In genomic region chr5:96255166-96255565, GRCm38 (mm10) we compare ENCODE assay signal across 15 mouse cellular contexts.
"Had no signal": no experiment of that assay in that cellular context is flagged by ENCODE, and none has a peak within 500 bp of the region (broad histone marks: within the 10 kb centered on the region; RNA-seq: fewer than 3 reads in every experiment).

No protein-coding gene starts in this region.

- H3K9me3 ChIP-seq: neural tube, embryonic 15.5 days; stomach, embryonic 15.5 days had no signal

- H3K4me1 ChIP-seq: neural tube, embryonic 15.5 days; stomach, embryonic 15.5 days had no signal

- H3K4me2 ChIP-seq: neural tube, embryonic 15.5 days; stomach, embryonic 15.5 days had no signal

- H3K27me3 ChIP-seq: neural tube, embryonic 15.5 days; stomach, embryonic 15.5 days had no signal

- H3K27ac ChIP-seq: neural tube, embryonic 15.5 days; stomach, embryonic 15.5 days; stomach, postnatal 0 days had no signal

- H3K4me3 ChIP-seq: neural tube, embryonic 15.5 days; stomach, embryonic 15.5 days had no signal

- H3K36me3 ChIP-seq: neural tube, embryonic 15.5 days; stomach, embryonic 15.5 days had no signal

- DNase-seq: retina, postnatal 1 day; right cerebral cortex, adult 18-20 months; right cerebral cortex, postnatal 14 days; right cerebral cortex, postnatal 25 days; right cerebral cortex, postnatal 4 days; spleen, adult 18-20 months; thymus, adult 18-20 months; thymus, adult 2 months; thymus, postnatal 14 days; thymus, postnatal 25 days; thymus, postnatal 36 days; thymus, postnatal 4 days had no signal

- H3K9ac ChIP-seq: neural tube, embryonic 15.5 days; stomach, embryonic 15.5 days had no signal
